Mouse (Mus musculus) frontal cortex, postnatal 25 days (tissue): ENCODE data around the gene Orai2.
"Not testable (repeated sequence)": the region's sequence is repeated elsewhere in the genome, so short reads cannot be mapped to it uniquely, and the experiment has no call there.

Experiments used
- DNase-seq, 2 experiments: peaks; one replicate each; pipeline ENCODE4 v3.0.0; 2022; ENCODE audit warnings: low spot score in 2 of 2

Orai2 gene

DNA sequence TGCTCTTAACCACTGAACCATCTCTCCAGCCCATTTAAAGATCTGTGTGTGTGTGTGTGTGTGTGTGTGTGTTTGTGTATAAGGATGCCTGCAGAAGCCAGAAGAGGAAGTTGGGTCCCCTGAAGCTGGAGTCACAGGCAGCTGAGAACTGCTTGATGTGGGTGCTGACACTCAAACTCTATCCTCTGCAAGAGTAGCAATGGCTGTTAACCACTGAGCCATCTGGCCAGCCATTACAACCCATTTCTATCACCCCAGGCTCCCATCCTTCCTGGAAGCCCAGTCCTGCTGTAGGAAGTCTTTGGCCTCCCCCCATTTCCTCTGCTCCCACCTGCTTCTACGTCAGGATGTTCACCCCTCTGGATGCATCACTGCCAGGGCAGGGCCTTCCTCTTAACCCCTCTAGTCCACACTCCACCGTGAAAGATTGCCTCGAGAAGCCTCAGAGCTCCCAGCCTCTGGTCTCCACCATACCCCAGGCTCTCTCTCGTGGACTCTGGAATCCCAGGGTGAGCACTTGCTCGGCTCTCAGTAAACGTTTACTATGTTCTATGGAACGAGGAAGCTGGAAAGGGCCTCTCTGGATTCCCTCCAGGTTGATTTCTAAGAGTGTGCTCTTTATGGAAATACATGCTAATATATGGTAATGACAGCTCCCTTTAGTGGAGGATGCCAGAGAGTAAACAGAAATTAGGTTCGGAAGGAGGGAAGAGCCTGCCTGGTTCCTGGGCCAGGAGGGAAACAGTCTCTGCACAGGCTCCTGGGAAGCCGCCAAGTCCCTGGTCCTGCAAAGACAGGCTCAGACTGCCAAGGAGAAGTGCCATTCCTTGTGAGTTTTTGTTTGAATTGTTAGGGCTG lies 3.3 kb upstream of the Orai2 start:
- DNase-seq: no peak

DNA sequence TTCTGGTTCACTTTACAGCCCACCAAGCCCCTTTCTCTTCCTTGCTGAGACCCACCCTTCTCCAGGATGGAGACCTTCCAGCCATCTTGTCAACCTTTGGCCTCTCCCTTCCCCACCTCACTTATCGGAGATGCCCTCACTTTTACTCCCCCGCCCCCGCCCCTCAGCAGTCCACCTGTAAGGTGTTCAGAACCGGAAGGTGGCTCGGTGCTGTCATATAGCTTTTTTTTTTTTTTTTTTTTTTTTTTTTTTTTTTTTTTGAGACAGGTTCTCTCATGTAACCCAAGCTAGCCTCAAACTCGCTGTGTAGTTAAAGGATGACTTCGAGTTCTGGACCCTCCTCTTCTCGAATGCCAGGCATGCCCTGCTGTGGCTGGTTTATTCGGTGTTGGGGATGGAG lies 2.4 kb upstream of the Orai2 start:
- no peak for DNase-seq

- no peak for DNase-seq
These were observed 1.1 kb upstream of the Orai2 start for GRCm38 (mm10) chr5:136171363-136172341.

- DNase-seq: peak in 1 of 2 experiments; percentile 38
These were observed 644 bp downstream of the Orai2 start for GRCm38 (mm10) chr5:136169626-136170511.

- no peak for DNase-seq
These were observed 2.4 kb downstream of the Orai2 start for GRCm38 (mm10) chr5:136168071-136168470.

DNA sequence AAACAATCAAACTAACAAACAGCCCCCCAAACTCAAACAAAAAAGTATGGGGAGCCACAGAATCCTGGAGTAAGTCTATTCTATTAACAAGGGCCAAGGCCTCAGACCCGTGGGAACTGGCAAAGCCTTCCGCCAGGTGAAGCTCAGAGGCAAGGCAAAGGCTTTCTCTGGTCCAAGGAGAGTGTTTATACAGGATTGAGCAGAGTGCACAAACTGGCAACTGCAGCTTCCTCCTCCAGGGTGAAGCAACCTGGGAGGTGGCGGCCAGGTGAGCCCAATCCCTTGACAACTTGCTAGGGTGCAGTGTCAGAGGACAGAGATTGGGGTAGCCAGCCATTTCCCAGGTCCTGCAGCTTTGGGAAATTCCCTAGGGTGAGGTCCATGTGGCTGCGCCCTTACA lies 3.2 kb downstream of the Orai2 start:
- no peak for DNase-seq

- no peak for DNase-seq
These were observed 5.3 kb downstream of the Orai2 start for GRCm38 (mm10) chr5:136165246-136165645.

GRCm38 (mm10) chr5:136163807-136164474 lies 6.6 kb downstream of the Orai2 start:
- DNase-seq: no peak

- not testable (repeated sequence) for DNase-seq
These were observed 10.4 kb downstream of the Orai2 start for GRCm38 (mm10) chr5:136160084-136160483.

DNA sequence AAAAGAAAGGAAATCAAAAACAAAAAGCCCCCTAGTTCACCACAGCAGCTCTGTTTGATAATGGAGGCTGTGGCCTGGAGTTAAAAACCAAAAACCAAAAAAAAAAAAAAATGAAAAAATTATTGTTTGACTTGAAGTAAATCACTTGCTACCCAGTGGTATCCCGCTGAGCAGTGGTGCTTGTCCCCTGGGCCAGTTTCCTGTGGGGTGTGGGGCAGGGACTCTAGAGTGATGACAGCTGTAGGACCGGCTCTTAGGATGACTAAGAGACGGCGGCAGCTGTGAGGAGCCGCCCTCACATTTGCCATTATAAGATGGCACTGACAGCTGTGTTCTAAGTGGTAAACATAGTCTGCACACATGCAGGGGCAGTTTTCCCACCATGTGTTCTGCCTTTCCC lies 15.1 kb downstream of the Orai2 start:
- DNase-seq: no peak

- no peak for DNase-seq
These were observed 18.1 kb downstream of the Orai2 start for GRCm38 (mm10) chr5:136152365-136152764.

DNA sequence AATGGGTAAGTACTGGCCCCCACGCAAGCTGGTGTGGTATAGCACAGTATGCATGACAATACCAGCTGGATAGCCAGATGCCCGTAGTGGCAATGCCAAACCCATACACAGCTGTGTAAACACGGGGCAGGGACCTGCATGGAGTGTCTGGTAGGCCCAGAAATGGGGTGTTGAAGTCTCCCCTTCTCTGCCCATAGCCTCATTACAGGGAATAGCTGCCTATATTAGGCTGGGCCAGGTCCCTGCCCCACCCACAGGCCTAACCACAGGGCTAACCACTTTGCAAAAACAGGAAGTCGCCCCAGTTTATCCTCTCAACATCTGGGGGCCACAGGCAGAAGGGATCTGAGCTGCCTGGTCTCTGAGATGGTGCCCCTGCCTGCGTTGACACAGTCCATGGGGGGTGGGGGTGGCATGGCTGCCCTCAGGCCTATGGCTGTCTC lies 21.4 kb downstream of the Orai2 start:
- DNase-seq: not testable (repeated sequence)

- no peak for DNase-seq
These were observed 22.8 kb downstream of the Orai2 start for GRCm38 (mm10) chr5:136147704-136148103.

DNA sequence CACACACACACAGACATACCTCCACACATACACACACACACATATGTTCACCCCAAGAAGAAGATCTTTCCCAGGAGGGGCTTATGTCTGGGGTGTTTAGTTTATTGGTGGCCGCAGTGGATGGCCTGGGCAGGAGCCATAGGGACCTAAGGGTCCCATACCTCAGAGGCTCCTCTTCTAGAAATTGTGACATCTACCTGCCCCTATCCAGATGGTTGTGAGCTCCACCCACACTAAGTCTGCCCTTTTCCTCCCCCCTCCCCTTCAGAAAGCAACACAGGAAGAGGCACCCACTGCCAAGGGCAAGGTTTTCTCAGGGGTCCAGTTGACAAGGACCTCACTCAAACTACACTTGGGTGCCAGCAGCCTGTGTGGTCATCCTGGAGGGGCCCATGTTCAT lies 23.6 kb downstream of the Orai2 start:
- no peak for DNase-seq

GRCm38 (mm10) chr5:136144606-136145430 lies 25.7 kb downstream of the Orai2 start:
- no peak for DNase-seq

- no peak for DNase-seq
These were observed 27.3 kb downstream of the Orai2 start for GRCm38 (mm10) chr5:136143161-136143755.

GRCm38 (mm10) chr5:136142746-136143145 lies 27.8 kb downstream of the Orai2 start:
- DNase-seq: no peak

GRCm38 (mm10) chr5:136140057-136140482 lies 30.4 kb downstream of the Orai2 start:
- no peak for DNase-seq

- DNase-seq: no peak
These were observed 31.1 kb downstream of the Orai2 start for GRCm38 (mm10) chr5:136139393-136139792.
